9 mouse cellular contexts compared by ENCODE assay signal in genomic region chr19:53648802-53649236, GRCm38 (mm10). TPM values are rescaled to one million over a fixed set of nuclear protein-coding genes. Genes with fewer than 3 reads are reported as not detected.
A peak's percentile ranks its signal among the peaks of the same experiment; 100 is the strongest.
DNase-seq lines count a peak whose midpoint lies in the region; ATAC-seq and TF ChIP-seq lines count a peak whose summit lies in the region.
"Had no signal": no experiment of that assay in that cellular context is flagged by ENCODE, and none has a peak within 500 bp of the region (broad histone marks: within the 10 kb centered on the region; RNA-seq: fewer than 3 reads in every experiment).

No protein-coding gene starts in this region.

- H3K36me3 ChIP-seq in heart, embryonic 11.5 days (ENCODE audit: control insufficient read depth, insufficient read depth, low read length): peaks cover 18% of the 10 kb centered on the region
- H3K36me3 ChIP-seq in kidney, embryonic 16.5 days (ENCODE audit: insufficient read depth, low read length): peaks cover 27% of the 10 kb centered on the region
- peaks cover 34% of the 10 kb centered on the region for H3K36me3 ChIP-seq in limb, embryonic 15.5 days
- peaks cover 33% of the 10 kb centered on the region for H3K36me3 ChIP-seq in stomach, embryonic 14.5 days (ENCODE audit: control insufficient read depth, insufficient read depth, low read length)

- TF ChIP-seq CTCF in bone marrow, adult 2 months (IDR thresholded peaks at IDR 0.05; ENCODE audit: control insufficient read depth, insufficient read depth, low read length): peak; percentile 55
- peak; percentile 38; the same call in 1 of the 2 replicates for TF ChIP-seq CTCF in embryonic fibroblast, embryonic 13.5 days (IDR thresholded peaks at IDR 0.05; ENCODE audit: borderline replicate concordance, insufficient read depth, low read length)

- no peaks in the 10 kb centered on the region; the same call in 1 of the 2 replicates for H3K4me1 ChIP-seq in bone marrow, adult 2 months (ENCODE audit: control insufficient read depth, insufficient read depth, low read length)
- H3K4me1 ChIP-seq in embryonic fibroblast, embryonic 13.5 days (ENCODE audit: control insufficient read depth, insufficient read depth, low read length): peaks cover 9% of the 10 kb centered on the region
- peaks cover 28% of the 10 kb centered on the region for H3K4me1 ChIP-seq in heart, embryonic 11.5 days (ENCODE audit: control insufficient read depth, insufficient read depth, low read length)
- peaks cover 36% of the 10 kb centered on the region for H3K4me1 ChIP-seq in kidney, embryonic 16.5 days (ENCODE audit: insufficient read depth, low read length)
- H3K4me1 ChIP-seq in limb, embryonic 15.5 days: peaks cover 25% of the 10 kb centered on the region
- H3K4me1 ChIP-seq in stomach, embryonic 14.5 days (ENCODE audit: control insufficient read depth, insufficient read depth, low read length): peaks cover 13% of the 10 kb centered on the region

- peak overlapping the region; percentile 10 for H3K4me3 ChIP-seq in bone marrow, adult 2 months (replicated peaks; ENCODE audit: control insufficient read depth, low read depth, low read length)
- no peak overlapping the region for H3K4me3 ChIP-seq in embryonic fibroblast, embryonic 13.5 days (ENCODE audit: insufficient read depth, low read length)
- H3K4me3 ChIP-seq in heart, embryonic 11.5 days (ENCODE audit: low read depth, low read length): no peak overlapping the region
- H3K4me3 ChIP-seq in kidney, embryonic 16.5 days (ENCODE audit: low read length): no peak overlapping the region
- H3K4me3 ChIP-seq in limb, embryonic 15.5 days: no peak overlapping the region; the same call in 1 of the 2 replicates
- no peak overlapping the region for H3K4me3 ChIP-seq in stomach, embryonic 14.5 days (ENCODE audit: low read depth, low read length)
- H3K4me3 ChIP-seq: embryonic facial prominence, embryonic 15.5 days had no signal

- H3K27ac ChIP-seq in bone marrow, adult 2 months (ENCODE audit: control insufficient read depth, insufficient read depth, low read depth, low read length, poor library complexity): no peak overlapping the region
- H3K27ac ChIP-seq in embryonic fibroblast, embryonic 13.5 days (ENCODE audit: insufficient read depth, low read length): no peak overlapping the region
- H3K27ac ChIP-seq in heart, embryonic 11.5 days (ENCODE audit: low read depth, low read length): no peak overlapping the region
- H3K27ac ChIP-seq in kidney, embryonic 16.5 days (ENCODE audit: low read length): peak overlapping the region; percentile 58; the same call in 1 of the 2 replicates
- no peak overlapping the region for H3K27ac ChIP-seq in limb, embryonic 15.5 days
- H3K27ac ChIP-seq in stomach, embryonic 14.5 days (ENCODE audit: low read length): no peak overlapping the region
- H3K27ac ChIP-seq: embryonic facial prominence, embryonic 15.5 days had no signal

- no peak for ATAC-seq in heart, embryonic 11.5 days (replicated peaks; ENCODE audit: insufficient number of reproducible peaks, low FRiP score, low TSS enrichment)
- ATAC-seq in kidney, embryonic 16.5 days (ENCODE audit: low FRiP score, low TSS enrichment): peak; percentile 62
- peak; percentile 27; the same call in 1 of the 2 replicates for ATAC-seq in limb, embryonic 15.5 days (ENCODE audit: insufficient number of reproducible peaks, low FRiP score, low TSS enrichment, low read depth)
- peak; percentile 55; the same call in 1 of the 2 replicates for ATAC-seq in stomach, embryonic 14.5 days (ENCODE audit: insufficient number of reproducible peaks, insufficient read depth, low FRiP score, low read depth)

- H3K9me3 ChIP-seq in heart, embryonic 11.5 days (replicated peaks; ENCODE audit: control insufficient read depth, low read length): no peaks in the 10 kb centered on the region
- H3K9me3 ChIP-seq in kidney, embryonic 16.5 days (ENCODE audit: low read length): no peaks in the 10 kb centered on the region
- no peaks in the 10 kb centered on the region for H3K9me3 ChIP-seq in limb, embryonic 15.5 days
- no peaks in the 10 kb centered on the region for H3K9me3 ChIP-seq in stomach, embryonic 14.5 days (ENCODE audit: control insufficient read depth, low read depth, low read length)
- H3K9me3 ChIP-seq: embryonic facial prominence, embryonic 15.5 days had no signal

- no peak for TF ChIP-seq POLR2A in bone marrow, adult 2 months (IDR thresholded peaks at IDR 0.05; ENCODE audit: borderline replicate concordance, control insufficient read depth, low read depth, low read length)
- no peak for TF ChIP-seq POLR2A in embryonic fibroblast, embryonic 13.5 days (IDR thresholded peaks at IDR 0.05; ENCODE audit: low read depth, low read length)

- peak; percentile 55 for DNase-seq in CD4-positive helper T cell, adult 2 months (ENCODE audit: low read depth, low spot score)
- peak; percentile 75 for DNase-seq in naive thymus-derived CD4-positive, alpha-beta T cell, adult 2 months (ENCODE audit: low read depth)

- no peak overlapping the region for H3K9ac ChIP-seq in heart, embryonic 11.5 days (ENCODE audit: low read depth, low read length)
- H3K9ac ChIP-seq in kidney, embryonic 16.5 days (replicated peaks; ENCODE audit: low read length): no peak overlapping the region
- H3K9ac ChIP-seq in limb, embryonic 15.5 days: no peak overlapping the region
- H3K9ac ChIP-seq in stomach, embryonic 14.5 days (replicated peaks; ENCODE audit: low read depth, low read length): no peak overlapping the region
- H3K9ac ChIP-seq: embryonic facial prominence, embryonic 15.5 days had no signal

- WGBS in bone marrow, adult 2 months: 29% methylated on average over 10 of the region's 10 CpGs
- WGBS in heart, embryonic 11.5 days (ENCODE audit: insufficient replicate concordance): 39% methylated on average over 10 of the region's 10 CpGs
- 21% methylated on average over 10 of the region's 10 CpGs for whole genome bisulfite sequencing in kidney, embryonic 16.5 days
- WGBS in limb, embryonic 15.5 days: 21% methylated on average over 10 of the region's 10 CpGs
- WGBS in stomach, embryonic 14.5 days: 39% methylated on average over 10 of the region's 10 CpGs

- no peaks in the 10 kb centered on the region for H3K27me3 ChIP-seq in heart, embryonic 11.5 days (ENCODE audit: control insufficient read depth, insufficient read depth, low read length)
- H3K27me3 ChIP-seq in kidney, embryonic 16.5 days (ENCODE audit: insufficient read depth, low read length): no peaks in the 10 kb centered on the region
- H3K27me3 ChIP-seq in limb, embryonic 15.5 days: 0 out of 2 replicates have a peak, but pooled peaks cover 7% of the 10 kb centered on the region
- H3K27me3 ChIP-seq in stomach, embryonic 14.5 days (ENCODE audit: control insufficient read depth, insufficient read depth, low read length): no peaks in the 10 kb centered on the region
- H3K27me3 ChIP-seq: embryonic facial prominence, embryonic 15.5 days had no signal

- peak overlapping the region; percentile 34 for H3K4me2 ChIP-seq in heart, embryonic 11.5 days
- H3K4me2 ChIP-seq in kidney, embryonic 16.5 days (replicated peaks; ENCODE audit: low read depth, low read length): peak overlapping the region; percentile 34; the same call in 1 of the 2 replicates
- peak overlapping the region; percentile 34 for H3K4me2 ChIP-seq in limb, embryonic 15.5 days
- H3K4me2 ChIP-seq in stomach, embryonic 14.5 days (replicated peaks; ENCODE audit: low read depth, low read length): no peak overlapping the region
- H3K4me2 ChIP-seq: embryonic facial prominence, embryonic 15.5 days had no signal

RNA-seq across cellular contexts. Expression of gene Rbm20, which starts 28.3 kb away (rescaled TPM):
- 0.20 TPM in 1 of 2 replicates, not detected in the other for polyA plus RNA-seq in bone marrow, adult 2 months (2011; ENCODE audit: insufficient read depth, insufficient read length, low replicate concordance, missing spikeins)
- 1.5 and 2.4 TPM in 2 replicates for polyA plus RNA-seq in embryonic fibroblast, embryonic 13.5 days (2011; ENCODE audit: insufficient read length, low read depth, missing spikeins)
- polyA plus RNA-seq in heart, embryonic 11.5 days (2014; fragmentation: Nextera tagmentation; extraction: Ambion mirVana): 25.0 and 36.4 TPM in 2 replicates
- 2.5 and 3.1 TPM in 2 replicates for polyA plus RNA-seq in kidney, embryonic 16.5 days (2015; fragmentation: Nextera tagmentation; extraction: Ambion mirVana)
- 4.0 and 4.9 TPM in 2 replicates for polyA plus RNA-seq in limb, embryonic 15.5 days (2015; fragmentation: Nextera tagmentation; extraction: Ambion mirVana)
- polyA plus RNA-seq in stomach, embryonic 14.5 days (2014; fragmentation: Nextera tagmentation; extraction: Ambion mirVana): 0.78 and 0.95 TPM in 2 replicates

RNA-seq across cellular contexts. Expression of gene Smc3, which starts 48.6 kb away (rescaled TPM):
- polyA plus RNA-seq in bone marrow, adult 2 months (2011; ENCODE audit: insufficient read depth, insufficient read length, low replicate concordance, missing spikeins): 41.5 and 52.3 TPM in 2 replicates
- 54.2 and 67.8 TPM in 2 replicates for polyA plus RNA-seq in embryonic fibroblast, embryonic 13.5 days (2011; ENCODE audit: insufficient read length, low read depth, missing spikeins)
- polyA plus RNA-seq in heart, embryonic 11.5 days (2014; fragmentation: Nextera tagmentation; extraction: Ambion mirVana): 53.0 and 56.0 TPM in 2 replicates
- polyA plus RNA-seq in kidney, embryonic 16.5 days (2015; fragmentation: Nextera tagmentation; extraction: Ambion mirVana): 68.3 and 70.7 TPM in 2 replicates
- polyA plus RNA-seq in limb, embryonic 15.5 days (2015; fragmentation: Nextera tagmentation; extraction: Ambion mirVana): 62.2 and 64.0 TPM in 2 replicates
- polyA plus RNA-seq in stomach, embryonic 14.5 days (2014; fragmentation: Nextera tagmentation; extraction: Ambion mirVana): 78.8 and 78.9 TPM in 2 replicates

RNA-seq across cellular contexts. Expression of gene Nutf2-ps1, which starts 60.0 kb away (rescaled TPM):
- 19.2 and 23.5 TPM in 2 replicates for polyA plus RNA-seq in bone marrow, adult 2 months (2011; ENCODE audit: insufficient read depth, insufficient read length, low replicate concordance, missing spikeins)
- 153 and 193 TPM in 2 replicates for polyA plus RNA-seq in embryonic fibroblast, embryonic 13.5 days (2011; ENCODE audit: insufficient read length, low read depth, missing spikeins)
- 283 and 319 TPM in 2 replicates for polyA plus RNA-seq in heart, embryonic 11.5 days (2014; fragmentation: Nextera tagmentation; extraction: Ambion mirVana)
- polyA plus RNA-seq in kidney, embryonic 16.5 days (2015; fragmentation: Nextera tagmentation; extraction: Ambion mirVana): 395 and 457 TPM in 2 replicates
- 278 and 285 TPM in 2 replicates for polyA plus RNA-seq in limb, embryonic 15.5 days (2015; fragmentation: Nextera tagmentation; extraction: Ambion mirVana)
- polyA plus RNA-seq in stomach, embryonic 14.5 days (2014; fragmentation: Nextera tagmentation; extraction: Ambion mirVana): 335 and 346 TPM in 2 replicates
